Mouse (Mus musculus): ENCODE measurements around the gene Slc4a1ap. TPM values are rescaled to one million over a fixed set of nuclear protein-coding genes. Genes with fewer than 3 reads are reported as not detected.

Gene Slc4a1ap
- total RNA-seq, 2 experiments from 2014 or later, result 39.8 to 41.9 TPM

DNA sequence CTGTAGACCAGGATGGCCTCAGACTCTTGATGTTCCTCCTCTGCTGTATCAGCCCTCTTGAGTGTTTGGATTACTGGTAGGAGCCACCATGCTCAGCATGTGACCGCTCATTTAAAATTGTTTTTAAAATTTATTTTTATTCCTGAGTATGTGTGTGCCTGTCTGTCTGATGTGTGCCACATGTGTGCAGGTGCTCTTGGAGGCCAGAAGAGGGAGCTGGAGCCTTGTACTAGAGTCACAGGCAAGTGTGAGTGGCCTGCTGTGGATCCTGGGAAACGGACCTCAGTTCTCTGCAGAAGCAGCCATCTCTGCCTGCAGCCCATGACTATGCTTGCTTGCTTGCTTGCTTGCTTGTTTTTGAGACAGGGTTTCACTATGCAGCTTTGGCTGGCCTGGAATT lies 72.4 kb downstream of the Slc4a1ap start:
- ATAC-seq (replicated peaks; ENCODE audit: low FRiP score, poor library complexity, severe bottlenecking), result no peak

- ATAC-seq (replicated peaks; ENCODE audit: low FRiP score, poor library complexity, severe bottlenecking), result no peak
Measured at GRCm38 (mm10) chr5:31601162-31601722, 74.4 kb downstream of the Slc4a1ap start.

DNA sequence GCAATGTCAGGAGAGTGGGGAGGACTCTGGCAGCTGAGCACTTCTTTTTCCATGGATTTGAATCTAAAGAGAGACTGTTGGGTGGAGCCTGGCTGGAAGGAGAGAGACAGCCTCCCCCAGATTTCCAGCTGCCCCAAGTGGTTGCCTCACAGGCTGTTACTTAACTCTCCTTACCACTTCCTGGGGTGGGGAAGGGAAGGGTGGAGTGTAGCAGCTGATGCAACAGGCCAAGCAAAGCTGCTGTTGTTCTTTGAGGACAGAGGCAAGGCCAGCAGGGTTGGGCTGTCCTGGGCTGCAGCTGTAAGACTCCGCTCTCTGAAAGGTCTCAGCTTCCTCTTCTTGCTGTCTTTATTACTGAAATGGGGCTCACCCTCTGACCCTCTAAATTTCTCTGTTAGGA lies 75.6 kb downstream of the Slc4a1ap start:
- no peak for ATAC-seq (replicated peaks; ENCODE audit: low FRiP score, poor library complexity, severe bottlenecking)

GRCm38 (mm10) chr5:31603766-31604165 lies 77.0 kb downstream of the Slc4a1ap start:
- ATAC-seq (replicated peaks; ENCODE audit: low FRiP score, poor library complexity, severe bottlenecking), result no peak

GRCm38 (mm10) chr5:31606151-31606550 lies 79.4 kb downstream of the Slc4a1ap start:
- ATAC-seq (replicated peaks; ENCODE audit: low FRiP score, poor library complexity, severe bottlenecking), result no peak

Other genes starting within 250 kb of the Slc4a1ap start
- 2.9 and 10.5 TPM in 2 replicates for gene Ift172, start 235.9 kb upstream of the Slc4a1ap start, total RNA-seq (2015; ENCODE audit: low replicate concordance)
- gene Ift172, start 235.9 kb upstream of the Slc4a1ap start, total RNA-seq (2017; ENCODE audit: low replicate concordance), result 5.7 and 10.3 TPM in 2 replicates
- gene Fndc4, start 230.9 kb upstream of the Slc4a1ap start, total RNA-seq (2015; ENCODE audit: low replicate concordance), result not detected in 2 replicates
- 0.08 TPM in 1 of 2 replicates, not detected in the other for gene Fndc4, start 230.9 kb upstream of the Slc4a1ap start, total RNA-seq (2017; ENCODE audit: low replicate concordance)
- not detected in 2 replicates for gene Gckr, start 229.6 kb upstream of the Slc4a1ap start, total RNA-seq (2015; ENCODE audit: low replicate concordance)
- gene Gckr, start 229.6 kb upstream of the Slc4a1ap start, total RNA-seq (2017; ENCODE audit: low replicate concordance), result not detected in 2 replicates
- 4.7 and 12.6 TPM in 2 replicates for gene Zfp512, start 74.6 kb upstream of the Slc4a1ap start, total RNA-seq (2015; ENCODE audit: low replicate concordance)
- 14.2 and 33.2 TPM in 2 replicates for gene Zfp512, start 74.6 kb upstream of the Slc4a1ap start, total RNA-seq (2017; ENCODE audit: low replicate concordance)
- not detected in 2 replicates for gene 4930548H24Rik, start 41.3 kb upstream of the Slc4a1ap start, total RNA-seq (2015; ENCODE audit: low replicate concordance)
- gene 4930548H24Rik, start 41.3 kb upstream of the Slc4a1ap start, total RNA-seq (2017; ENCODE audit: low replicate concordance), result not detected in 2 replicates
- gene Gpn1, start 32.3 kb upstream of the Slc4a1ap start, total RNA-seq (2015; ENCODE audit: low replicate concordance), result 1.3 and 6.1 TPM in 2 replicates
- 1.4 TPM in 1 of 2 replicates, not detected in the other for gene Gpn1, start 32.3 kb upstream of the Slc4a1ap start, total RNA-seq (2017; ENCODE audit: low replicate concordance)
- gene Supt7l, start 812 bp downstream of the Slc4a1ap start, total RNA-seq (2015; ENCODE audit: low replicate concordance), result 12.6 TPM in 2 replicates
- gene Supt7l, start 812 bp downstream of the Slc4a1ap start, total RNA-seq (2017; ENCODE audit: low replicate concordance), result 5.9 and 14.6 TPM in 2 replicates
- gene Mrpl33, start 69.9 kb downstream of the Slc4a1ap start, total RNA-seq (2015; ENCODE audit: low replicate concordance), result 109 and 117 TPM in 2 replicates
- gene Mrpl33, start 69.9 kb downstream of the Slc4a1ap start, total RNA-seq (2017; ENCODE audit: low replicate concordance), result 34.1 and 76.0 TPM in 2 replicates
- gene Rbks, start 170.6 kb downstream of the Slc4a1ap start, total RNA-seq (2015; ENCODE audit: low replicate concordance), result 18.0 and 27.7 TPM in 2 replicates
- gene Rbks, start 170.6 kb downstream of the Slc4a1ap start, total RNA-seq (2017; ENCODE audit: low replicate concordance), result 7.6 and 17.1 TPM in 2 replicates
- 35.0 and 46.9 TPM in 2 replicates for gene Babam2, start 170.7 kb downstream of the Slc4a1ap start, total RNA-seq (2015; ENCODE audit: low replicate concordance)
- 31.0 and 42.6 TPM in 2 replicates for gene Babam2, start 170.7 kb downstream of the Slc4a1ap start, total RNA-seq (2017; ENCODE audit: low replicate concordance)

All from erythroid progenitor cell, adult 5-6 weeks (primary cell).